Mouse (Mus musculus) right cerebral cortex, postnatal 36 days (tissue): ENCODE measurements around the gene Ugt1a6a.
"Not testable (repeated sequence)": the region's sequence is repeated elsewhere in the genome, so short reads cannot be mapped to it uniquely, and the experiment has no call there.

Experiments
- DNase-seq, 2 experiments: peaks; one replicate each; pipeline ENCODE4 v3.0.0; 2022; ENCODE audit warnings: low spot score in 2 of 2, mixed read lengths in 1 of 2

The Ugt1a6a gene

GRCm38 (mm10) chr1:88134457-88135011, at the start of gene Ugt1a6a:
TSS of gene Ugt1a6a (plus strand) at chr1:88134809.
- DNase-seq, result not testable (repeated sequence)

GRCm38 (mm10) chr1:88086125-88086524, 48.5 kb upstream of the Ugt1a6a start:
- DNase-seq, result no peak

GRCm38 (mm10) chr1:88087513-88087912, 47.1 kb upstream of the Ugt1a6a start, which contains the start of gene Ugt1a8:
TSS of gene Ugt1a8 (plus strand) at chr1:88087813.
- DNase-seq, result no peak

- DNase-seq, result no peak
These were observed 42.3 kb upstream of the Ugt1a6a start for GRCm38 (mm10) chr1:88092341-88092740.

DNA sequence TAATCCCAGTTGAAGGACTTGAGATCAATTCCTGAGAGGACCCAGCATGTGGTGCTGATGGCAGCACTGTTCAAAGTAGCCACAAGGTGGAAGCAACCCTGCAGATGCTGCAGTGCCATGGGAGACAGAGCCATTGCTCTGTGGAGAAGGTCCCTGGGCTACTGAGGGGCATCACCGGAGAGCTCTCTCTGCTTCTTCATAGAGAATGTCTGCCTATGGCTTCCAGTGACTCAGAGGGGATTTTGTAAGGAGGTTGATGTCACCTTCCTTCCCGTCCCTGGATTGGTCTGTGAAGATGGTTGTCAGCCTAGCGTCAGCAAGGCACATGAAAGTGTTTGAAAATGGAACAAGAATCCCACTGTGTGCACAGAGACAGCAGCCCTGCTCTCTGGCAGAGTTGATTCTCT, 40.3 kb upstream of the Ugt1a6a start:
- not testable (repeated sequence) for DNase-seq

GRCm38 (mm10) chr1:88094941-88095492, 39.6 kb upstream of the Ugt1a6a start, which contains the start of gene Ugt1a7c:
TSS of gene Ugt1a7c (plus strand) at chr1:88095062.
- no peak for DNase-seq

- not testable (repeated sequence) for DNase-seq
These were observed 36.1 kb upstream of the Ugt1a6a start for GRCm38 (mm10) chr1:88098546-88098945.

GRCm38 (mm10) chr1:88099691-88100090, 34.9 kb upstream of the Ugt1a6a start:
- DNase-seq, result not testable (repeated sequence)

DNA sequence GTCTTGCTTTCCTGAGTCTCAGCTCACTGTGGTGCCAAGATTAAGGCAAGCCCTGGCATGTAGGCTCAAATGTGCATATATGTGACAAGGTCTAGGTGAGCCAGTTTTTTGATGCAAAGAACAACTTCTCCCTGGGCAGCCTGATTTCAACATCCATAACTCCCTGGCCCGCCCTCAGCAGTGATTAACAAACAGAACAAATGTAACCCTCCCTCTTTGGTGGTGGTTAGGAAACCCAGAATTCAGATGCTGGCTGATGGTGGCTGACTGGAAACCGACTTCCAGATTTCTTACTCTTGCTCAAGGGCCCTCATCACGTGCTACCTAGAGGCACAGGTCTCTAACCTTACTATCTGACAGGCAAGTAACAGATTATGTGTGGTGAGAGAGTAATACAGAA, 31.6 kb upstream of the Ugt1a6a start, which contains the start of gene Ugt1a6b:
Gene Ugt1a6b (plus strand): TSS at position 234 of the 400 bp plus-strand sequence.
- not testable (repeated sequence) for DNase-seq

- not testable (repeated sequence) for DNase-seq
These were observed 30.7 kb upstream of the Ugt1a6a start for GRCm38 (mm10) chr1:88103697-88104468.

GRCm38 (mm10) chr1:88104667-88105430, 29.8 kb upstream of the Ugt1a6a start:
- DNase-seq, result no peak

DNA sequence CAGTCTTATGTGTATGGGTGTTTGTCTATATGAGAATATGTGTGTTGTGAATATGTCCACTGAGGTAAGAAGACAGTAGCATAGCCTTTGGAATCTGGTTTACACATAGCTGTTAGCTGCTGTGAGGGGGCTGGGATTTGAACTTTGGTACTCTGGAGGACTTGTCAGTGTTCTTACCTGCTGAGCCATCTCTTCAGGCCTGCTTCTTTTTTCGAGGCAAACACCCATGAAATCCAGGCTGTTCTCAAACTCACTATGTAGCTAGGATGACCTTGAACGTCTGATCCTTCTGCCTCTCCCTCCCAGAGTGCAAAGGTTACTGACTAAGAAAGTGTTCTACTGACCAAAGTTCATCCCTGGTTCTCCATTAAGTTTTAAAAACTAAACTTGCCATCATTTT, 29.0 kb upstream of the Ugt1a6a start:
- no peak for DNase-seq

DNA sequence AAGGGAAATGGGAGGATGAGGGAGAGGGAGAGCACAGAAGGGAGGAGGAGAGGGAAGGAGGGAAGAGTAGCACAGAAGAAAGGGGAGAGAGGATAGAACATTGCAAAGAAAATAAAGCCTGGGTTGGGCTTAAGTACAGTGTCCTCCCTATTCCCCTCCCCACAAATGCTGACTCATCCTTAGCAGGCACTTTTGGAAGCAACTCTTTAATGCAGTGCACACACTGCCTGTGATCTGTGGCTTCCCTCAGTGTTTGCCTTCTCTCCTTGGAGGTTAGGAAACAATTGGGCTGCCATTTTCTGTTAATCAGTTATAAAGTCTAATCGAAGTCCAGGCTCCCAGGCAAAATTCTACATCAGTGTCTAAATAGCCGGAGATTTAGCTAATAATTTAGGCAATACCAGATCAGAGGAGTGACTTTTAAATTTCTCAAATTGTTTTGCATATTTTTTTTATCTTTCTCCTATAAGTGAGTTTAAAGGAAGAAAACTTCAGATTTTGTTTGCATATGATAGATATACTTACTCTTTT, 25.5 kb upstream of the Ugt1a6a start:
- DNase-seq, result not testable (repeated sequence)

DNA sequence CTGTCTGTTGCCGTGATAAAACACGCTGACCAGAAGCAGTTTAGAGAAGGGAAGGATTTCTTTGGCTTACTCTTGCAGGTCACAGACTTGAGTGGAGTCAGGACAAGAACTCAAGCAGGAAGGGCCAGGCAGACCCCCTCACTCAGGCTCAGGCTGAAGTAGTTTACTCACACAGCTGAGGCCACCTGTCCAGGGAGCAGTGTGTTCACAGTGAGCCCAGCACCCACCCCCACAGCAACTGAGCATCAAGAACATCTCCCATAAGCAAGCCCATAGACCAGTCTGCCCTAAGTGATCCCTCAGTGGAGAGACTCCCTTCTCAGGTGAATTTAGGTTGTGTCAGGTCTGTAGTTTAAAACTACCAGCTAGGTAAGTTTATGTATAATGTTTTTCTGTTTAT, 25.0 kb upstream of the Ugt1a6a start:
- not testable (repeated sequence) for DNase-seq

- not testable (repeated sequence) for DNase-seq
These were observed 21.8 kb upstream of the Ugt1a6a start for GRCm38 (mm10) chr1:88112769-88113168.

DNA sequence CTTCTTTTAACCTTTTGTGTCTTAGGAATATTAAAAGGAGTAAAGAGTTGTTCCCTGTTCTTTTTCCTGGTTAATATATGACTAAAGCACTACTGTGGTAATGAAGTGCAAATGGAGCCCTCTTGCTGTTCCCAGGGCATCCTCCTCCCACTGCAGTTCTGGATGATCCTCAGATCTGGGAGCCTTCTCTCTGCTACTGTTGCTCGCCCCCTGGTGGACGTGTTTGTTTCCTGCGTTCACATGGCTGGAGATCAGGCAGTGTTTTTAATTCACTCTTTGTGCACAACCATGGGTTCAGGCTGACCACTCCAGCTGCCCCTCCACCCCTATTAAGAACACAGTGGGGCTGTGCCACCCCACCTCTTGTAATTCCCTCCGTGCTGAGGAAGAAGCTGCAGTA, 14.1 kb upstream of the Ugt1a6a start:
- DNase-seq, result not testable (repeated sequence)

DNA sequence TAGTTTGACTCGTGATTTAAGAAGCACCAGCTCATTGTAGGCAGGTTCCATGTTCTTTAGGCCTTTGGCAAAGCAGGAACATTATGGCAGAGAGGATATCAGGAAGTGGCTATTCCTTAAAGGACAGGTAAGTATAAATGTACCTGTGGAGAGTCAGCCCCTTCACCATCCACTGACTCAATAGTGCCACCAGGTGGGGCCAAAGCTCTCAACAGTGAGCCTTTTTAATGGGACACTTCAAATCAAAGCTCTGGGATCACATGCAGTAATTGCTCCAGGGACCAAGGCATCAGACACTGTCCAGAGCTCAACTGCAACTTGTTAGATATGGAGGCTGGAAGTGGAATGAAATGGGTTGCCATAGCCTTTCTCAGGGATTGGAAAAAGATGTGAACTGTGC, 13.1 kb upstream of the Ugt1a6a start:
- not testable (repeated sequence) for DNase-seq

DNA sequence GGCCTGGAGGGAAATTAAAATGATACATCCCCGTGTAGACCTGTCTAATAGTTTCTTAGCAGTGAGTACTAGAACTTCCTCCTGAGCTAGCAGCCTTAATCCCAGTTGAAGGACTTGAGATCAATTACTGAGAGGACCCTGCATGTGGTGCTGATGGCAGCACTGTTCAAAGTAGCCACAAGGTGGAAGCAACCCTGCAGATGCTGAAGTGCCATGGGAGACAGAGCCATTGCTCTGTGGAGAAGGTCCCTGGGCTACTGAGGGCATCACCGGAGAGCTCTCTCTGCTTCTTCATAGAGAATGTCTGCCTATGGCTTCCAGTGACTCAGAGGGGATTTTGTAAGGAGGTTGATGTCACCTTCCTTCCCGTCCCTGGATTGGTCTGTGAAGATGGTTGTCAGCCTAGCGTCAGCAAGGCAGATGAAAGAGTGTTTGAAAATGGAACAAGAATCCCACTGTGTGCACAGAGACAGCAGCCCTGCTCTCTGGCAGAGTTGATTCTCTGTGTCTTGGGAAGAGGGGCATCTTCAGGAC, 8.7 kb upstream of the Ugt1a6a start:
- not testable (repeated sequence) for DNase-seq

DNA sequence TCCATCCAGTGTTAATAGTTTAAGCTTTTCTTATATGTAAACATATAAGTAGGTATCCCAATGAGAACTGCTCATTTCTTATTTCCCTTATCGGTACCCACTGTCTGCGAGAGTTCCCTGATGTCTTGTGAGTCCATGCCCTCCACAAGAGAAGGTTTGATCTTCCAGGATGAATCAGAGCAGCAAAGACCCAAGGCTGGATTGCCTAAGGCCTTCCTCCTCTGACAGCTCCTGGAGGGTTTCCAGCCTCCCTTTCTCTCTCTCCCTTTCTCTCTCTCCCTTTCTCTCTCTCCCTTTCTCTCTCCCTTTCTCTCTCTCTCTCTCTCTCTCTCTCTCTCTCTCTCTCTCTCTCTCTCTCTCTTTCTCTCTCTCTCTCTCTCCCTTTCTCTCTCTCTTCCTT, 5.5 kb upstream of the Ugt1a6a start:
- DNase-seq, result not testable (repeated sequence)

- DNase-seq, result not testable (repeated sequence)
These were observed 4.4 kb upstream of the Ugt1a6a start for GRCm38 (mm10) chr1:88130223-88130622.

DNA sequence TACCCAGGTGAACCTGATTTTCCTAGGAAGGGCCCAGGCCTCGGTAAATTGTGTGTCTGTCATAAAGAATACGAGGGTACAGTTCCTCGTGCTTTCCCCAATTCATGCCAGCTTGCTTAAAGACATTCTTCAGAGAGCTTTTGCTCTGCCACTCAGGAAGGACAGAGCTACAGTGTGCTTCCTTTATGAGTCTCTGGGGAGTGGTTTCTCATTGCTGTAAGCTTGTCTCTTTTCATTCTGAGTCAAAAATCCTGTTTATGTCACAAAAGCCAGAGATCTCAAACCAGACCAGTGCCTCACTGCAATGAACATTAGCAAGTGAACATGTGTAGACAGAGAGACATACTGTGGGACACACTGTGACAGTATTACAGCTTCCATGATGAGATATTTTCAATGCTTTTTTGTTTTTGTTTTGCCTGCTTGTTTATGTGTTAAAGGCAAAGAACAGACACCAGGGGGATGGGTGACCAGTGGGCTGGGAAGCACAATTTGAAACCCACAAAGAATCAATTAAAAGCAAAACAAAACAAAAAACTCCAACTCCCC, 627 bp upstream of the Ugt1a6a start:
- no peak for DNase-seq
